Mouse (Mus musculus): ENCODE results near the gene Tnfrsf12a. TPM values are rescaled to one million over a fixed set of nuclear protein-coding genes. Genes with fewer than 3 reads are reported as not detected.

Tnfrsf12a gene
- polyA plus RNA-seq (2012; rRNA removed; ENCODE audit: low replicate concordance): 15.4 and 34.1 TPM in 2 replicates

DNA sequence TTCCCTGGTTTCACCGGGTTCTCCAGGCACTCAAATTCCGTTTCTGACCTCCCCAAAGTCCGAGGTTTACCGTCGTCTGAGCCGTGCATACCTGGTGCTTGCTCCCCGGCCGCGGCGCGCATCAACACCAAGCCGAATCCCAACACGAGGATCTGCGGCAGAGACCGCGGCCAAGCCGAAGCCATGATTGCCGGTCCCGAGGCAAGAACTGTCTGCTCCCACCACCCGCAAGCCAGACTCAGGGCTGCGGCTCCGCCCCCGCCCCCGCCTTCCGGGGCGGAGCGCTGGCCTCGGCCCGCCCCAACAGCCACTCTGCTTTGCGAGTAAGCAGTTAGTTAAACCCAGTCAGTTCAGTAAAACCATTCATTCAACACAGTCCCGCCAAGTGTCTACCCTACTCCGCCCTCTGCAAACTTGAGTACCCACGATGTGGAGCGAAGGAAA lies at the start of gene Tnfrsf12a:
Tnfrsf12a (minus strand) TSS at position 233 of the 444 bp plus-strand sequence.

DNA sequence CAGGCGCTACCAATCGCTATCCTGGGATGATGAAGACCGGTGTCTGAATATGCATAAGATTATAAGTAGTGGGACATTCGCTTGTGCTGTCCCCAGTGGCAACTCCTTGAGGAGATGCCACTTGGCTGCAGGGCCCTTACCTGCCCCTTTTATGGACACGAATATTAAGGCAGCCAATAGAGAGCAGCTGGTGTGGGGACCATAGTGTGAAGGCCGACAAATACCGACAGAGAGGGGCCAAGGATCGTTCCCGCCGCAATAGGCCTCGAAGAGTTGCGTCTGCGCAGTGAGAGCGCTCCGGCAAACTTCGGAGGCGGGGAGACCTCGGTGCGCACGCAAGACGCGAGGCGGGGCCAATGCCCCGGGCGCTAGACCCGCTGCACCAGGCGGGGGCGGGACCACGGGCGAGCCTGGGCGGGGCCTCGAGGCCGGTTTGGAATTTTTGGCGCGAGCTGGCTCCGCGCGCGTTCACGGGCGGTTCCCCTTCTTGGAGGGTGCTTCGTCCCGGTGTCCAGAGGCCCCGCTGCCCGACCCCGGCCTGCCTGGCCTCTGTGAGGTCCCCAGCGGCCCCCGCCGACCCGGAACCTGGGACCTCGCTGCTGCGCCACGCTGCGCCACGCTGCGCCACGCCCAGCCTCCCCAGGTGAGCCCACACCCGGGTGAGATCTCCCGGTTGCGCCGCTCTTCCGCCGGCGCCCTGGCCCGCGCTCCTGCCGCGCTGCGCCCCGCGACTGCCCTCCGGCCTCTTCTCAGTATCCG lies 48.9 kb upstream of the Tnfrsf12a start, which contains the start of gene Pkmyt1:
Pkmyt1 (plus strand) TSS at position 338 of the 759 bp plus-strand sequence.

DNA sequence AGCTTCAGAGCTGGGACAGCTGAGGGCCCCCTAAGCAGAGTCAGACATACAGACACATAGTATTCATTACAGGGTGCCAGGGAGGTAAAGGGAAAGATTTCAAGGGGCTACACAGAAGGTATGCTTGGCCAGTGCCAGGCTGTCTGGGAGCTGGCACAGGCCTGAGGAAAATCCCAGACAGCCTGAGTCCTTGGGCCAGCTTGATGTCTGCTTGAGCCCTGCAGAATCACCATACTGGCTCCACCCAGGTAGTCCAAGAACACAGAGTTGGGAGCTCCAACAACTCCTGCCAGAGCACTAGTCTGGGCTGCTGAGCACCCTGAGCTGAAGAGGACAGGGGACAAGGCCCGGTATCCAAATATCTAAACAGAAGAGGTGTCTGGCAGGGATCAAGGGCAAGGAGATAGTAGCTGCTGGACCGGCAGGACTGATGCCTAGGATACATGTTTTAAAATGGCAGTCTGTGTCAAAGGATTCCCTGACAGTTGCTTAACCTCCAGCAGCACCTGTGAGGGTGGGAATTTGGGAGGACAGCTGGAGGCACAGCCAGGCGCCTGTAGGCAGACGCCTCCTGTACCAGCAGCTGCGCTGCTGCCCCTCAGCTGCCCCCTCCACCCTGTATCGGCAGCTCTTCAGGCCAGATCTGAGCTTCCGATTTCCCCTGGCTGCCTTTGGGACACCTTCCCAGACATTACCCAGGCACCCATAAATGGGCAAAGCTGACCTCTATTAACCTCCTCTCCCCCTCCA lies 45.3 kb upstream of the Tnfrsf12a start, which contains the start of gene 1520401A03Rik:
1520401A03Rik (minus strand) TSS at position 408 of the 750 bp plus-strand sequence.

DNA sequence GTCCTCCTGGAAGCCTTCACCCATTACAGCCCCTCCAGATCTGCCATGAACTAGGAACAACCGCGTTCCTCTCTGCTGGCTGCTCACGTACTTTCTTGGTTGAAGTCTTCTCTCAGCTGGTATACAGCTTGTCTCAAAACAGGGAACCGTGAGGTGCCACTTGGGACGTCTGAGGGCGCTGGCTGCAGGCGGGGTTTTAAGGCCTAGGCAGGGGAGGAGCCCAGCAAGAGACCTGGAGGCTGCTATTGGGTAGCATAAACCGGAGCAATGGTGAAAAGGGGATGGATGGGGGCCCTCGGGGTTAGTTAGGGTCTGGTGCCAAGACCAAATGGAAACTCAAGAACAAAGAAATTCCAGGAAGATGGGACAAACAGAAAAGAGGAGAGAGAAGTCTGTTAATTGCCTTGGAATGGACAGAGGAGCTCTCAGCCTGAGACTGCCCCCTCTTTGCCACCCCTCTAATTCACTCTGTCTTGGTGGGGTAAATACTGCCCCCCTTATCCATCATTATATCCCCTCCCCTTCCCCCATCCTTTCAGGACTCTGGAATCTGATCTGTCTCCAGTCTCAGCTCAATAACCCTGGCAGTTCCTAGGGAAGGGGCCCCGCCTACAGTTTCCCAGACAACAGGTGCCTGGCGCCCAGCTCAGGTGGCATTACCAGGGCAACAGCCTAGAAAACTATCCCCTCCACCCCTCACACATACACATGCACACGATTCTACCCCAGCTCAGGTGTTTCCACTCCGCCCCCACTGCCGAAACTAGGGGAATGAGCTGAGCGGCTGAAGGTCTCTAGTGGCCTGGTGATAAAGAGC lies 6.8 kb upstream of the Tnfrsf12a start, which contains the start of gene Cldn9:
Cldn9 (minus strand) TSS at position 171 of the 817 bp plus-strand sequence.

DNA sequence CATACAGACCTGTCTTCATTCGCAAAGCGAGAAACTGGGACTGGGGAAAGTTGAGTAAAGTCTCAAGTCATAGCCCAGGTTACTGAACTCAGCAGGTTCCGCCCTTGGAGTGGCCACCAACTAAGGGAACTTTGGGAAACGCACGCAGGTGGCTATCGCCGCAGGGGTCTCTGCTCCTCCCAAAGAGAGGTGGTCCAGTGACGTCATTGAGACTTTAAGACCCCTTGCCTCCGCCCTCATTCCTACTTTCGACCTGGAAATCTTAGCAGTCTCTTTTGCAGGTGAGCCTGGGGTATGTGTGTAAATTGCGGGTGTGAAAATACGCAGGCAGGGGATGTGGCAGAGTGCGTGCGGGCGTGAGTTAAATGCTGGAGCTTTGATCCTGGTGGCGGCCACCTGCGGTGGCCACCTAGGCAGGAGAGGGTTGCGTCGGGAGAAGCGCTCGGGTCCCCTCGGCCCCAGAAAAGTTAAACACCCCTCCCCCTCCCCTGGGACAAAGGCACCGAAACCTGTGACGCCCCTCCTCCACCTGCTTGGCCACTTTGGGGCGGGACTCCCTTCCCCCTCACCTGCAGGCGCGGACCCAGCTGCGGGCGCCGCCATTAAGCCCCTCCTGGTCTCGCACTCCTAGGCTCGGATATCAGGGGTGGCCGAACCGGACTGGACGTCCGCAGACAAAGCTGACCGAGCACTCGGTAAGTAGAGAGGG lies 2.0 kb upstream of the Tnfrsf12a start, which contains the start of gene Cldn6:
Cldn6 (plus strand) TSS at position 123 of the 709 bp plus-strand sequence.

DNA sequence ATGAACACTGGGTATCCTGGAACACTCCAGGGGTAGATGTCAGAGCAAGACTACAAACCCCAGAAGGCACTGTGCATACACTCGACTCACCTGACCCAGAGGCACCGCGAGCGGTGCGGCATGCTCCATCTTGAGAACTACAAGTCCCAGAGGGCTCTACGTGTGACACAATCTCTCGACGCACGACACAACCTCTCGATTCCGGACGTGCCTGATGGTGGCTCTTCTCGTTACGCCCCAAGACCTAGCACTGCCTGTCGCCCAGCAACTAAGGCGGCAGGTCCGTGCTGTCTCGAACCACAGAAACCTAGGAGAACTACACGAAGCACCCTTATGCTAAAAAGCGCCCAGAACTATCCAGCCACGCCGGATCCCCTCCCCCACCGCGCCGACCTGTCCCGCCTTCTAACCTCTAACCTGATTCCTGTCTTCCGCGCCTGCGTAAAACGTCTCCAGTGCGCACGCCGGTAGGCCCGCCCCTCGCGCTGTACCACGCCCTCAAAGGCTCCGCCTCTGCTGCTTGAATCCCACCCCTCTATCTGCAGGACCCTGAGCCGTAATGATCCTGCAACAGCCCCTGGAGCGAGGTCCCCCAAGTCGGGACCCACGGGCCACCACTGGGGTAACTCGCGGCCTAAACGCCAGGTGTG lies 3.7 kb downstream of the Tnfrsf12a start, which contains the start of the genes Hcfc1r1 and Thoc6:
Hcfc1r1 (plus strand) TSS at position 173 of the 650 bp plus-strand sequence.
Thoc6 (minus strand) TSS at position 459 of the 650 bp plus-strand sequence.

DNA sequence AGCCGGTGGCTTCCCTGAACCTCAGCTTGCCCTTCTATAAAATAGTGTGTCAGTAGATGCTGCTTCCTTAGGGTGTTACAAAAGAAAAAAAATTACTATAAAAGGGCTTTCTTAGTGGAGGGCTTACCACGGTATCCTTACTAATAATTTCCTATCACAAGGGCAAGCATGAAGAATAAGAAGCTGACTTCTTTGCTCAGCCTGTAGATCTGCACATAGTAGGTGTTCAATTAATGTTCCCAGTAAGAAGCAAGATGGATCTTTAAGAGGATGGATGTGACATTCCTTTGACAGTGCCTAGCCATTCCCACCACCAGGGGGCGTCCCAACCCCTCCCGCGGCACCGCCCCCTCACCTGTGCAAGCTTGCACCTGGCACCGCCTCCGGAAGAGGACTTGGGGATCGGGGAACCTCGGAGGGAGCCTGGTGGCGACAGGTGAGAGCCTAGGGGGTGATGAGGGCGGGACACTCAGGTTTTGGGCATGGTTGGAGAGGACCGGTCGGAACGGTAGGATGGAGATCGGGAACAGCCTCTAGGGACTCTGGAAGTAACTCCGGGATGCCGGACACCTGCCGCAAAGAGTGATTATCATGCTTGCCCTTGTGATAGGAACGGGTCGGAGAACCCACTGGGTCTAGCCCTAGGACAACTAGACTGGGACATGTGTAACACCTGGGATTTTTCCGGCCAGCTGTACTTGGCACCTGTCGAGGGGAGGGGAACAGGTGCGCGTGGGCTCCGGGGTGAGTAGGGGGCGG lies 17.0 kb downstream of the Tnfrsf12a start, which contains the start of gene Bicdl2:
Bicdl2 (plus strand) TSS at position 390 of the 759 bp plus-strand sequence.

DNA sequence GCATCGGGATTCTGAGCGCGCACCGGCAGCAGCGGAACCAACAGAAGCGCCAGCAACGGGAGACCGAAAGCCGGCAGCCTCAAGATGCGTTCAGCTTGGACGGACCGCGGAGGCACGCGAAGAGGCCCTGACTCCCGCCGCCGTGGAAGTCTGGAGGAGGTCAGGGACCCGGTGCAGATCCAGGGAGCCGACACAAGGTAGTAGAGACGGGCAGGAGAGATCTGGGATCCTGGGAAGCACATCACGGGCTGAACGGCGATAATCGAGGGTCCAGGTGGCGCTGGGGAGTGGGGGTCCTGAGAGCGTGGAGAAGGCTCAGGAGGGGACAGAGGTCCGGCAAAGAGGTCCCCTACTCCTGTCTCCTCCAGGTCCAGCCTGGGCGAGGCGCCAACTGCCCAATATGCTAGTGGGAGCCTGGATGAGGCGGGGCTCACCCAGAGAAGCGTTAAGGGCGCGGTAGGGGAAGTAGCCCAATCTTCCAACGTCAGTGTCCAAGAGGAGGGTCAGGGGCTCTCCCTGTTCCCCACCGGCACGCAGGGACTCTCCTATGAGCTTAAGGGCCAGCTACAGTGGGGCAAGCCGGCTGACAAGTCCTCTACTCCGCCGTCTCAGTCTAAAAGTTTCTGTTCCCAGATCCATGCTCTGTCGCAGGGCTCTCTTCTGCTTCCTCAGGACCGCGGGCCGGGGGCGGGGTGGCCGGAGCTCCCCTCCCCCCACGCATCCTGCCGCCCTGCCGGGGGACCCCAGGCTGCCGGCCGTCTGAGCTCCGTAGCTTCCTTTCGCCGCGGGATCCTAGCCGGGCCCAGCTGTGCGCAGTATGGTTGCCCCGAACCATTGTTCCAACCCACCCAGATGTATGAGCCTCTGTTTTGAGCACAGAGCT lies 32.4 kb downstream of the Tnfrsf12a start, which contains the start of gene Mmp25:
Mmp25 (minus strand) TSS at position 665 of the 883 bp plus-strand sequence.

Other genes starting within 250 kb of the Tnfrsf12a start
- gene Vmn2r117, start 197.8 kb downstream of the Tnfrsf12a start, polyA plus RNA-seq (2012; rRNA removed; ENCODE audit: low replicate concordance): not detected in 2 replicates
- gene Zfp213, start 113.2 kb downstream of the Tnfrsf12a start, polyA plus RNA-seq (2012; rRNA removed; ENCODE audit: low replicate concordance): 16.1 and 22.3 TPM in 2 replicates
- 9.1 and 16.2 TPM in 2 replicates for gene Zfp13, start 78.0 kb downstream of the Tnfrsf12a start, polyA plus RNA-seq (2012; rRNA removed; ENCODE audit: low replicate concordance)
- gene Zscan10, start 76.6 kb downstream of the Tnfrsf12a start, polyA plus RNA-seq (2012; rRNA removed; ENCODE audit: low replicate concordance): not detected in 2 replicates
- 2.6 and 4.7 TPM in 2 replicates for gene Mmp25, start 32.2 kb downstream of the Tnfrsf12a start, polyA plus RNA-seq (2012; rRNA removed; ENCODE audit: low replicate concordance)
- 2.1 and 3.5 TPM in 2 replicates for gene Bicdl2, start 17.0 kb downstream of the Tnfrsf12a start, polyA plus RNA-seq (2012; rRNA removed; ENCODE audit: low replicate concordance)
- gene Hcfc1r1, start 3.9 kb downstream of the Tnfrsf12a start, polyA plus RNA-seq (2012; rRNA removed; ENCODE audit: low replicate concordance): 430 and 524 TPM in 2 replicates
- gene Thoc6, start 3.6 kb downstream of the Tnfrsf12a start, polyA plus RNA-seq (2012; rRNA removed; ENCODE audit: low replicate concordance): 26.0 and 28.9 TPM in 2 replicates
- gene Cldn6, start 1.8 kb upstream of the Tnfrsf12a start, polyA plus RNA-seq (2012; rRNA removed; ENCODE audit: low replicate concordance): 7.3 and 9.1 TPM in 2 replicates
- not detected in 2 replicates for gene Cldn9, start 6.6 kb upstream of the Tnfrsf12a start, polyA plus RNA-seq (2012; rRNA removed; ENCODE audit: low replicate concordance)
- gene 1520401A03Rik, start 45.3 kb upstream of the Tnfrsf12a start, polyA plus RNA-seq (2012; rRNA removed; ENCODE audit: low replicate concordance): 0.06 TPM in 1 of 2 replicates, not detected in the other
- 30.3 and 57.9 TPM in 2 replicates for gene Pkmyt1, start 48.9 kb upstream of the Tnfrsf12a start, polyA plus RNA-seq (2012; rRNA removed; ENCODE audit: low replicate concordance)
- 35.8 and 47.3 TPM in 2 replicates for gene Paqr4, start 63.4 kb upstream of the Tnfrsf12a start, polyA plus RNA-seq (2012; rRNA removed; ENCODE audit: low replicate concordance)
- gene Kremen2, start 68.4 kb upstream of the Tnfrsf12a start, polyA plus RNA-seq (2012; rRNA removed; ENCODE audit: low replicate concordance): 0.52 and 0.60 TPM in 2 replicates
- 43.8 and 46.9 TPM in 2 replicates for gene Flywch1, start 94.1 kb upstream of the Tnfrsf12a start, polyA plus RNA-seq (2012; rRNA removed; ENCODE audit: low replicate concordance)
- 5.4 and 13.3 TPM in 2 replicates for gene Flywch2, start 108.6 kb upstream of the Tnfrsf12a start, polyA plus RNA-seq (2012; rRNA removed; ENCODE audit: low replicate concordance)
- 756 and 808 TPM in 2 replicates for gene Srrm2, start 113.1 kb upstream of the Tnfrsf12a start, polyA plus RNA-seq (2012; rRNA removed; ENCODE audit: low replicate concordance)
- 412 and 628 TPM in 2 replicates for gene Elob, start 151.7 kb upstream of the Tnfrsf12a start, polyA plus RNA-seq (2012; rRNA removed; ENCODE audit: low replicate concordance)
- gene Prss33, start 158.6 kb upstream of the Tnfrsf12a start, polyA plus RNA-seq (2012; rRNA removed; ENCODE audit: low replicate concordance): 0.17 TPM in 1 of 2 replicates, not detected in the other
- not detected in 2 replicates for gene Prss32, start 166.4 kb upstream of the Tnfrsf12a start, polyA plus RNA-seq (2012; rRNA removed; ENCODE audit: low replicate concordance)
- 0.13 and 0.27 TPM in 2 replicates for gene Prss41, start 166.7 kb upstream of the Tnfrsf12a start, polyA plus RNA-seq (2012; rRNA removed; ENCODE audit: low replicate concordance)
- gene Prss21, start 190.6 kb upstream of the Tnfrsf12a start, polyA plus RNA-seq (2012; rRNA removed; ENCODE audit: low replicate concordance): not detected in 2 replicates
- not detected in 2 replicates for gene Dcpp1, start 203.4 kb upstream of the Tnfrsf12a start, polyA plus RNA-seq (2012; rRNA removed; ENCODE audit: low replicate concordance)
- gene Dcpp2, start 203.4 kb upstream of the Tnfrsf12a start, polyA plus RNA-seq (2012; rRNA removed; ENCODE audit: low replicate concordance): not detected in 2 replicates
- 0.55 TPM in 1 of 2 replicates, not detected in the other for gene Dcpp3, start 240.0 kb upstream of the Tnfrsf12a start, polyA plus RNA-seq (2012; rRNA removed; ENCODE audit: low replicate concordance)